Mouse (Mus musculus) layer of hippocampus, adult 18-20 months (tissue): ENCODE results near the gene Ankrd10. TPM values are rescaled to one million over a fixed set of nuclear protein-coding genes. Genes with fewer than 3 reads are reported as not detected.

ENCODE experiments used
- microRNA-seq, 2 experiments: library from miRNA; unstranded; fragments of <30 nt; microRNA quantifications; one replicate each; pipeline ENCODE4 v1.2.0; 2021
- total RNA-seq, 2 experiments: library from RNA; stranded (reverse); gene quantifications; 2 replicates each; pipeline ENCODE4 v1.2.3; 2021

Ankrd10 gene
- total RNA-seq, 2 experiments from 2014 or later = 58.0 to 60.6 TPM

Small RNAs within 50 kb of the gene (microRNA-seq; reads per million reads assigned to microRNA genes)
- gene Mir7238 = 0.25 to 0.78 reads per million in 2 experiments

Other genes starting within 250 kb of the Ankrd10 start
- gene Rab20, start 157.0 kb downstream of the Ankrd10 start, total RNA-seq = under 1 TPM; 0.30 to 0.89 TPM
- gene Naxd, start 138.3 kb downstream of the Ankrd10 start, total RNA-seq = 10 to 100 TPM; 56.0 to 59.7 TPM
- 10 to 100 TPM; 18.8 to 23.3 TPM for gene Cars2, start 85.0 kb downstream of the Ankrd10 start, total RNA-seq
- gene Ing1, start 80.2 kb downstream of the Ankrd10 start, total RNA-seq = 10 to 100 TPM; 36.7 to 49.9 TPM
- not detected for gene 1700016D06Rik, start 65.3 kb upstream of the Ankrd10 start, total RNA-seq
- gene Arhgef7, start 92.0 kb upstream of the Ankrd10 start, total RNA-seq = 100 to 1,000 TPM; 107 to 109 TPM
- gene Tex29, start 204.7 kb upstream of the Ankrd10 start, total RNA-seq = under 1 TPM in 1 of 2 experiments, not detected in 1; 0.58 TPM